Mouse (Mus musculus) cerebellum, adult 2 months (tissue): ENCODE results near the gene Setd3.

ENCODE experiments used
- CTCF ChIP-seq: fragments of 200-500 bp; IDR thresholded peaks from 2 replicates; pipeline ENCODE4 v1.5.1; 2011; ENCODE audit warnings: low read depth, mild to moderate bottlenecking, control low read depth, low read length, moderate library complexity, borderline replicate concordance; ENCODE audit not compliant: insufficient read depth
- POLR2A ChIP-seq: fragments of 200-500 bp; IDR thresholded peaks from 2 replicates; pipeline ENCODE4 v1.6.1; 2011; ENCODE audit warnings: low read length, control low read depth, borderline replicate concordance; ENCODE audit not compliant: insufficient read depth

- TF ChIP-seq POLR2A (no peak), CTCF (no peak)
These were observed 91.6 kb downstream of the Setd3 start for GRCm38 (mm10) chr12:108087489-108087888.
